Mouse (Mus musculus) CD4-positive naive resting alpha-beta T cell, adult 57 days (primary cell): Measurements from ENCODE around the gene Otos. TPM values are rescaled to one million over a fixed set of nuclear protein-coding genes. Genes with fewer than 3 reads are reported as not detected.

Source experiments
- total RNA-seq: library from RNA; stranded (reverse); gene quantifications from one replicate; pipeline ENCODE4 v1.2.4, GENCODE M21; 2023

Gene Otos
- total RNA-seq = 0.59 TPM

DNA sequence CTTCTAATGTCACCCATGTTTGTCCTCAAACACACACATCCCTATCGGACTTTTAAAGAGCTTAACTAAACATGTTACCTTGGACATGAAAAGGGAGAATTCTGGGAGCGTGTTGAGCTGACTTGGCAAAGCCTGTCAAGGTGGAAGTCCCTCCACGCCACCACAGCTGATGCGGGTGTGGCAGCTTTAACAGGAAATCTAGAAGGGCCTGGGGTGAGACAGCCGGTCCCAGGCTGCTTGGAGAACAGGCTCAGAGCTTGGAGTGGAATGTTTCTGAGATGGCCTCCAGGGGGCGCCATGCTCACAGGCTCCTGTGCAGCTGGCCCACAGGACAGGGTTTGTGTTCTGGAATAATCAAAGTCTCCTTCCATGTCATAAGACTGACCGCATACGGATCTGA, at the start of gene Otos:
Otos (minus strand) TSS at position 169 of the 400 bp plus-strand sequence.

DNA sequence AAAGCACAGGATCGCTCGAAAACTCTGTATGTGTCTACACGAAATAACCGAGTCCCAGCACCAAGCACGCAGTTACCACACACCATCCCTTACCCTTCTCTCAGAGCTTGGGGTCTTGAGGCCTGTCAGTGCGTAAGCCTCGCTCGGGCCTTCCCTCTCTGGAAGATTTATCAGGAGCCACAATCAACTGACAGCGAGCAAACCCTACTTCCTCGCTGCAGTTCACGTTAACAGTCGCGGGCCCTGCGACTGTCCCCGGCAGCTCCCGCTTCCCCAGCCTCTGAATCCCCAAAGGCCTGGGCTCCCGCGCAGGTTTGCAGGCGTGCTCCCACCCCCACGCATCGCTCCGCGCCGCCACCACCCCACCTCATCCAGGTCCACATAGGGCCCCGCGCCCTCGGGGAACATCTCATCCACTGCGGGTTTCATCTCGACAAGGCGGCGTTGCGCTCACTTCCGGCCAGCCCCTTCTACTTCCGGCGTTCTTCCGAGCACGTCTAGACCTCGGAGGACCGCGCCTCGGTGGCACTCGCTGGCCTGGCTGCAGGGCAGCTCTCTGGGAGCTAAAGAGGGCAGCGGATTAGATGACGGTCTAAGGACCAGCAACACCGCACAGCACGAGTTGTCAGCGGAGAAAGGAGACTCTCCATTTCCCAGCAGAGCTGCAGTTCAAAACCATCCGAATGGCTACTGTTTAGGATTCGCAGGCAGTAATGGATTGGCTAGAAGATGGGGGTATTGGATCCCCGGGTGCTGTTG, 6.9 kb downstream of the Otos start, which contains the start of gene Cops9:
Cops9 (minus strand) TSS at position 472 of the 759 bp plus-strand sequence.

DNA sequence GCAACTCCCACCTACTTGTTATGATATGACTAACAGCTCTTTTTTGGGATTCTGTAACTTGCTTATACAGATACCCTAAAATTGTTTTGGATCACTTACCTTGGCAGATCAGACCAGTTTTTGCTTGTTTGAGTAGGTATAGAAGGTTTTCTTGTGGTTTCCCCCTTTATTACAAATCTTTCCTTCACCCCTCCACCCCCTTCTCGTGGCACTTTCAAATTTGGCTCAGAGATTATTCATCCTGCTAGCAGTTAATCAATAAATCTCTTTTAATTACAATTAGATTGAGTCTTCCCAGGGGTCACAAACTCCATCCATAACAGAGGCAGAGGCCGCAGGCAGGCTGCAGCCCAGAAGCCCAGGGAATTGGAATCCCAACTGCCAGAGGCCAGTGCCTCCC, 31.2 kb downstream of the Otos start, which contains the start of gene Olfr12:
Olfr12 (plus strand) TSS at position 301 of the 400 bp plus-strand sequence.

DNA sequence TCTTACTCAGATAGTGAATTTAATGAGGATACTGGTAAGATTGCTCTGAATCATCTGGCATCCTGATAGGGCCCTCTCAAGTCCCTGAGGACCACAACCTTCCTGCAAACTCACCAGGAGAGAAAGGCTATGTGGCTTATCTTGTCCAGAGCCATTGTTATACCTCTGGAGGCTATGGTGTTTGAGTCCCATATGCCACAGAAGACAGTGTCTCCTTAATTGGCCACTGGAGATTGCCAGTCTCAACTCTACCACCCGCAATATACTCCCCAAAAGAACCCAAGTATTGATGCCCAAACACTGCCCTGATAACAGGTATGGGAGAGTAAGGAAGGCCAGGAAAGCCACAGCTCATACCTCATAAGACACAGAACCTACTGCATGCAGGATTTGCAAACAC, 43.2 kb downstream of the Otos start, which contains the start of gene Olfr1410:
Olfr1410 (plus strand) TSS at position 301 of the 400 bp plus-strand sequence.

Other genes with a start within 250 kb of the Otos start
- gene Ndufa10, start 175.0 kb downstream of the Otos start, total RNA-seq = 137 TPM
- not detected for gene Olfr1416, start 163.7 kb downstream of the Otos start, total RNA-seq
- not detected for gene Olfr1415, start 152.7 kb downstream of the Otos start, total RNA-seq
- gene Olfr1414, start 130.2 kb downstream of the Otos start, total RNA-seq = not detected
- gene Olfr1413, start 77.5 kb downstream of the Otos start, total RNA-seq = not detected
- not detected for gene Olfr1412, start 63.1 kb downstream of the Otos start, total RNA-seq
- gene Olfr1411, start 54.4 kb downstream of the Otos start, total RNA-seq = not detected
- gene Olfr1410, start 43.1 kb downstream of the Otos start, total RNA-seq = not detected
- gene Olfr12, start 31.1 kb downstream of the Otos start, total RNA-seq = not detected
- gene Cops9, start 6.9 kb downstream of the Otos start, total RNA-seq = 98.9 TPM
- 4.6 TPM for gene Gpc1, start 182.8 kb upstream of the Otos start, total RNA-seq